Mouse (Mus musculus): ENCODE results near the gene Irx5. TPM values are rescaled to one million over a fixed set of nuclear protein-coding genes. Genes with fewer than 3 reads are reported as not detected.

Irx5 gene
- total and polyA plus RNA-seq, 2 experiments from 2014 or later, result 1.6 to 2.7 TPM

GRCm38 (mm10) chr8:92333406-92333805, 24.0 kb upstream of the Irx5 start:
- whole genome bisulfite sequencing, result 91% methylated on average over 8 of the region's 8 CpGs
- no peak for DNase-seq
- no peak for ATAC-seq
- H3K9me3 ChIP-seq (ENCODE audit: low read length), result no peaks in the 10 kb centered on the region
- no peak overlapping the region for H3K4me3 ChIP-seq (ENCODE audit: low read depth, low read length)
- no peak overlapping the region for H3K9ac ChIP-seq
- no peak overlapping the region for H3K27ac ChIP-seq (ENCODE audit: low read depth, low read length)
- H3K36me3 ChIP-seq (ENCODE audit: insufficient read depth), result no peaks in the 10 kb centered on the region
- TF ChIP-seq CTCF (IDR thresholded peaks at IDR 0.05; ENCODE audit: low read depth), result no peak
- H3K4me2 ChIP-seq (ENCODE audit: low read depth), result no peak overlapping the region
- no peaks in the 10 kb centered on the region for H3K4me1 ChIP-seq (ENCODE audit: insufficient read depth)
- H3K27me3 ChIP-seq (ENCODE audit: insufficient read depth, low read length), result peaks cover 2% of the 10 kb centered on the region; the same call in 1 of the 2 replicates

DNA sequence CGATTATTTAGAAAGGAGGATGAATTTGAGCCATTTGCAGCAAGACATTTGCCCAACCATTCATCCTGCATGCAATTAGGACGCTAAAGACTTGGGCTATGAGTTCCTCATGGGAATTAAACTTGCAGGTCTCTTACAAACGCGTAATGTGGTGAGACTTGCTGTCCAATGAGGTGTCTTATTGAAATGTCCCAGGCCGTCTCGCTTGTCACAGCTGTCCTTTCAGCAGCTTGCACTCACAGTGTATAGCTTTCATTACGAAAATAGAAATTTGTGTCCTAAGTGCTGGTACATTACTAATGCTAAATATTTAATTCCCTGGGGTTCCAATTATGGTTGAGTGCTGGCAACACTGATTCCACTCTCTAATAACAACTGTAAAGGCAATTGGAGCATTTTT, 22.3 kb upstream of the Irx5 start:
- no peak for DNase-seq

GRCm38 (mm10) chr8:92336041-92336440, 21.4 kb upstream of the Irx5 start:
- Histone ChIP-seq H3K4me2 (ENCODE audit: low read depth) (no peak overlapping the region), H3K4me1 (ENCODE audit: insufficient read depth) (no peaks in the 10 kb centered on the region), H3K9ac (no peak overlapping the region), H3K36me3 (ENCODE audit: insufficient read depth) (no peaks in the 10 kb centered on the region), H3K4me3 (ENCODE audit: low read depth, low read length) (no peak overlapping the region), H3K27ac (ENCODE audit: low read depth, low read length) (no peak overlapping the region), H3K9me3 (ENCODE audit: low read length) (no peaks in the 10 kb centered on the region), H3K27me3 (ENCODE audit: insufficient read depth, low read length) (peaks cover 2% of the 10 kb centered on the region; the same call in 1 of the 2 replicates)
- WGBS, result 55% methylated on average over 6 of the region's 6 CpGs
- no peak for TF ChIP-seq CTCF (IDR thresholded peaks at IDR 0.05; ENCODE audit: low read depth)
- ATAC-seq (no peak), DNase-seq (no peak)

More for the DNA sequence above, 22.3 kb upstream of the Irx5 start:
- 39% methylated on average over 7 of the region's 7 CpGs for WGBS
- H3K36me3 ChIP-seq (ENCODE audit: insufficient read depth), result no peaks in the 10 kb centered on the region
- no peak for TF ChIP-seq CTCF (IDR thresholded peaks at IDR 0.05; ENCODE audit: low read depth)
- no peak overlapping the region for H3K9ac ChIP-seq
- ATAC-seq, result no peak
- H3K27me3 ChIP-seq (ENCODE audit: insufficient read depth, low read length), result peaks cover 2% of the 10 kb centered on the region; the same call in 1 of the 2 replicates
- no peak overlapping the region for H3K27ac ChIP-seq (ENCODE audit: low read depth, low read length)
- no peak overlapping the region for H3K4me3 ChIP-seq (ENCODE audit: low read depth, low read length)
- no peak overlapping the region for H3K4me2 ChIP-seq (ENCODE audit: low read depth)
- no peaks in the 10 kb centered on the region for H3K9me3 ChIP-seq (ENCODE audit: low read length)
- no peaks in the 10 kb centered on the region for H3K4me1 ChIP-seq (ENCODE audit: insufficient read depth)

DNA sequence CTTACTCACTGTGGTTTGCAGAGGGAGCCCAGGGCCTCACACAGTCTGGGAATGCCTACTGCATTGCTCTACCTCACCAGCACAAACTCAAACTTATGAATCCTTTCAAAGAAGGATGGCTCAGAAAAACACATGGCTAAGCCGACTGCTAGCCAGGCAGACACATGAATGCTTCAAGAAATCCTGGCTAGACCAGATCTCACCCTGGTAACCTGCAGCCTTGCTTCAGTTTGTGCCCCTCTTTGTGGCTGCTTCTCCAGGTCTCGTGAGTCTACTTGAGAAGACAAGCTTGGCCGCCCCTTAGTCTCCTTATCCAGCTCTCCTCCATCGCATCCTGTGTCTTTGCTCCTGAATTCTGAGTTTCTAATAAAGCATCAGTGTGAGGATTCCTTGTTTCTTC, 13.9 kb upstream of the Irx5 start:
- no peak for DNase-seq
- 86% methylated on average over 4 of the region's 4 CpGs for WGBS
- no peak overlapping the region for H3K4me3 ChIP-seq (ENCODE audit: low read depth, low read length)
- H3K4me1 ChIP-seq (ENCODE audit: insufficient read depth), result no peaks in the 10 kb centered on the region
- H3K27me3 ChIP-seq (ENCODE audit: insufficient read depth, low read length), result no peaks in the 10 kb centered on the region
- no peak overlapping the region for H3K4me2 ChIP-seq (ENCODE audit: low read depth)
- H3K9ac ChIP-seq, result no peak overlapping the region
- ATAC-seq, result no peak
- H3K9me3 ChIP-seq (ENCODE audit: low read length), result no peaks in the 10 kb centered on the region
- H3K36me3 ChIP-seq (ENCODE audit: insufficient read depth), result no peaks in the 10 kb centered on the region
- no peak overlapping the region for H3K27ac ChIP-seq (ENCODE audit: low read depth, low read length)
- TF ChIP-seq CTCF (IDR thresholded peaks at IDR 0.05; ENCODE audit: low read depth), result no peak

GRCm38 (mm10) chr8:92349898-92350486, 7.4 kb upstream of the Irx5 start:
- no peaks in the 10 kb centered on the region for H3K36me3 ChIP-seq (ENCODE audit: insufficient read depth)

DNA sequence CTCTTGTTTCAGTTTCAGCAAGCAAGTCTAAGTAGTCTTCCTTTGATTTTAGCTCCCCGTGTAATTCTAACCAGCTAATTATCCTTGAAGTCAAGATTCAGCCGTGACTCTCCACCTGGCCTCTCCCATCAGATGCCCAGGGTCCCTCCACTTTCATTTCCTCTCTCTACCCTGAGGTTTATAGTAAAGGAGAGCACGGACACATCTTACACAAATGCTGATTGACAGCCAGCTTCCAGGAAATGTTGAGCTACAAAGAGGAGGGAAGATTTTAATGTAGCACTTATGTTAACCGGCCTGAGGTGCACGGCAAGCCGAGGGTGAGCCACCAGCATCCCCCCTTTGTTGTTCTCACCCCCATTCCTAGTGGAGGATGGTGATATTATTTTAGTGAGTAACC, 4.0 kb upstream of the Irx5 start:
- DNase-seq (no peak), ATAC-seq (no peak)
- no peak overlapping the region for H3K4me3 ChIP-seq (ENCODE audit: low read depth, low read length)
- no peak for TF ChIP-seq CTCF (IDR thresholded peaks at IDR 0.05; ENCODE audit: low read depth)
- H3K27ac ChIP-seq (ENCODE audit: low read depth, low read length), result no peak overlapping the region
- 26% methylated on average over 6 of the region's 6 CpGs for WGBS
- H3K36me3 ChIP-seq (ENCODE audit: insufficient read depth), result no peaks in the 10 kb centered on the region
- H3K27me3 ChIP-seq (ENCODE audit: insufficient read depth, low read length), result peaks cover 57% of the 10 kb centered on the region
- H3K9ac ChIP-seq, result no peak overlapping the region
- no peaks in the 10 kb centered on the region for H3K4me1 ChIP-seq (ENCODE audit: insufficient read depth)
- no peaks in the 10 kb centered on the region for H3K9me3 ChIP-seq (ENCODE audit: low read length)
- no peak overlapping the region for H3K4me2 ChIP-seq (ENCODE audit: low read depth)

More at GRCm38 (mm10) chr8:92349898-92350486, 7.4 kb upstream of the Irx5 start:
- Histone ChIP-seq H3K27ac (ENCODE audit: low read depth, low read length) (no peak overlapping the region), H3K4me3 (ENCODE audit: low read depth, low read length) (no peak overlapping the region), H3K4me1 (ENCODE audit: insufficient read depth) (no peaks in the 10 kb centered on the region), H3K9ac (no peak overlapping the region), H3K4me2 (ENCODE audit: low read depth) (no peak overlapping the region), H3K27me3 (ENCODE audit: insufficient read depth, low read length) (peaks cover 36% of the 10 kb centered on the region), H3K9me3 (ENCODE audit: low read length) (no peaks in the 10 kb centered on the region)
- WGBS, result 86% methylated on average over 11 of the region's 11 CpGs
- ATAC-seq, result no peak
- no peak for DNase-seq
- no peak for TF ChIP-seq CTCF (IDR thresholded peaks at IDR 0.05; ENCODE audit: low read depth)

DNA sequence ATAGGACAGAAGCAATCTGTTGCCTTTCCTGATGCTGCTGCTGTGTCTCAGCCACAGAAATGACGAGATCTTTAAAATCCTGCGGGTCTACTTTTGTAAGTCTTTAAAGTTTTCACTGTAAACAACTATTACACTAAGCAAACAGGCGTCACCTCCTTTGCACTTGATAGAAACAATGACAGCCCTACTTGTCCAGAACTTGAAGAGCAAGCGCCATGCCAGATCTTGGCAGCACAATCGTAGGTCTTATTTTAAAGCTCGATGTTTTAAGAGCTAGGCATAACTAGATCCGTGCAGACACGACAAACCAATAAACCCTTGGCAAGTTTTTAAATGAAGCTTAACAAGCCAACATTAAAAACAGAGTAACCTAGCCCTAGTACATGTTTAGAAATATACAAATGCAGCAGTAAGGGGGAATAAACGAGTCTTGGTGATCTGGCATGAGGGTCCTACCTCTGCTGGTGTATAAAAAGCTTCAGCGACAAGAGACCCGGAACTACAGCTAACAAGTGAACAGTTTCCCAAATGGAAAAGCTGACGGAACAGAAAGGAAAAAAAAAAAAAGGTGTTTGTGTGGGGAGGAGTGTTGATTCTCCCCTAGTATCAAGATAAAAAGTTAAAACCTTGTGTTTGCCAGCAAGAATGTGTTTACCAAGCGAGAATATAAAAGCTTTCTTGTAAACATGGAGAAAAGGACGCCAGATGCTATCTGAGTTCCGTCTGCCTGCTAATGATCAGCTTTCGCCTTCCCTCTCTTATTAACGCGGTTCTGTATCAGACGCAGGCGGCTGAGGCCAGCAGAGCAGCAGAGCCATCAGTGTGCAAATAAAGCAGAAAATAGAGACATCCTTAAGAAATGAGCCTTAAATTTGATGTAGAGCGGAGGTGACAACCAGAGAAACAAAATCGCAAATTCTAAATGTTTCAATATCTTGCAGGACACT, 2.6 kb upstream of the Irx5 start:
- Histone ChIP-seq H3K9me3 (ENCODE audit: low read length) (no peaks in the 10 kb centered on the region), H3K4me2 (ENCODE audit: low read depth) (peak overlapping the region; percentile 87), H3K36me3 (ENCODE audit: insufficient read depth) (no peaks in the 10 kb centered on the region), H3K27me3 (ENCODE audit: insufficient read depth, low read length) (peaks cover 68% of the 10 kb centered on the region), H3K9ac (no peak overlapping the region), H3K4me3 (ENCODE audit: low read depth, low read length) (peak overlapping the region; percentile 56), H3K4me1 (ENCODE audit: insufficient read depth) (no peaks in the 10 kb centered on the region), H3K27ac (ENCODE audit: low read depth, low read length) (no peak overlapping the region)
- DNase-seq (peak; percentile 36), ATAC-seq (no peak)
- no peak for TF ChIP-seq CTCF (IDR thresholded peaks at IDR 0.05; ENCODE audit: low read depth)
- 4% methylated on average over 22 of the region's 22 CpGs for WGBS

All from forebrain, postnatal 0 days (tissue).